Mouse (Mus musculus) testis, adult 2 months (tissue): ENCODE measurements around the gene Lztfl1.

Experiments used
- CTCF ChIP-seq: fragments of 200-500 bp; IDR thresholded peaks from 2 replicates; pipeline ENCODE4 v1.5.1; 2012; ENCODE audit warnings: low read depth, mild to moderate bottlenecking, inconsistent platforms, low read length, moderate library complexity; ENCODE audit not compliant: control insufficient read depth, insufficient read depth, insufficient replicate concordance
- POLR2A ChIP-seq: fragments of 200-500 bp; IDR thresholded peaks from 2 replicates; pipeline ENCODE4 v1.6.1; 2012; ENCODE audit warnings: low read depth, mild to moderate bottlenecking, inconsistent platforms, low read length, moderate library complexity; ENCODE audit not compliant: control insufficient read depth

DNA sequence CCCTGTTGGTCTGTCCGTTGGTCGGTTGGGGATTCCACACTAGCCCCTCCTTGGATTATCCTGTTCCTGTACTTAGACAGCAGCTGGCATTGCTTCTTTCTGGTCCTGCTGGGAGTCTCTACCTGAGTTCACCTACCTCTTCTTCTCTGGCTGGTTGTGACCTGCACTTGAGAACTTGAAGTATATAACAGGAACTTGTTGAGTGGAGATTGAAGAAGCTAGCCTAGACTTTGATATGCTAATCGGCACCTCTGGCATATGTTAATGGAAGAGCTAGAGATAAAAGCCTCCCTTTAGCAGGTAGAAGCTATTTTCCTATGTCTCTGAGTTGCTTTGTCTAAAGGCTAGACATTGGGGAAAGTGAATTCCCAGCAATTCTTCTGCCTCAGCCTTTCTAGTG is 13.8 kb upstream of the Lztfl1 start:
- TF ChIP-seq CTCF: no peak
- no peak for TF ChIP-seq POLR2A
